Mouse (Mus musculus) liver, adult 2 months (tissue): Measurements from ENCODE around the gene Syngr1.

Source experiments
- CTCF ChIP-seq: fragments of 200-500 bp; IDR thresholded peaks from 2 replicates; pipeline ENCODE4 v1.5.1; 2011; ENCODE audit warnings: low read depth, low read length, control low read depth
- POLR2A ChIP-seq: fragments of 200-500 bp; IDR thresholded peaks from 2 replicates; pipeline ENCODE4 v1.6.1; 2011; ENCODE audit warnings: low read length, control low read depth; ENCODE audit not compliant: insufficient read depth; ENCODE audit errors: extremely low read depth

- TF ChIP-seq CTCF = no peak
- TF ChIP-seq POLR2A = no peak
Observed at GRCm38 (mm10) chr15:80059606-80060005, 31.5 kb upstream of the Syngr1 start.
